Mouse (Mus musculus) midbrain, embryonic 10.5 days (tissue): Measurements from ENCODE around the gene Ntn1. TPM values are rescaled to one million over a fixed set of nuclear protein-coding genes. Genes with fewer than 3 reads are reported as not detected.

ENCODE experiments used
- DNase-seq: peaks from one replicate; pipeline ENCODE4 v3.0.0-alpha.2; 2017; ENCODE audit warnings: low spot score
- H3K27ac ChIP-seq: fragments of 300-500 bp; sonication (generic); replicated peaks from 2 replicates; pipeline ENCODE4 v1.5.1; 2016; ENCODE audit warnings: mild to moderate bottlenecking
- H3K27me3 ChIP-seq: fragments of 300-500 bp; sonication (generic); 2 replicates; pipeline ENCODE4 v1.6.1; 2016; ENCODE audit warnings: low read depth, mild to moderate bottlenecking; ENCODE audit not compliant: poor library complexity, severe bottlenecking
- H3K36me3 ChIP-seq: fragments of 300-500 bp; sonication (generic); 2 replicates; pipeline ENCODE4 v1.6.1; 2016; ENCODE audit warnings: mild to moderate bottlenecking, moderate library complexity
- H3K4me1 ChIP-seq: fragments of 300-500 bp; sonication (generic); 2 replicates; pipeline ENCODE4 v1.6.1; 2016
- H3K4me3 ChIP-seq: fragments of 300-500 bp; sonication (generic); 2 replicates; pipeline ENCODE4 v1.5.1; 2016; ENCODE audit warnings: mild to moderate bottlenecking, moderate library complexity
- H3K9me3 ChIP-seq: fragments of 300-500 bp; sonication (generic); replicated peaks from 2 replicates; pipeline ENCODE4 v1.6.1; 2016; ENCODE audit warnings: mild to moderate bottlenecking
- WGBS: fragments of 180-500 bp; shearing (Covaris S2); methylation state at CpG from one replicate; pipeline ENCODE4 v1.1.7; 2016; 5-methylcytosine and 5-hydroxymethylcytosine counted together
- polyA plus RNA-seq: library from polyadenylated mRNA; unstranded; fragments of >200 nt; fragmentation: Nextera tagmentation; extraction: Ambion mirVana; gene quantifications from 2 replicates; pipeline ENCODE4 v1.2.1, GENCODE M21; 2016

Ntn1 gene
- polyA plus RNA-seq, 1 experiment from 2014 or later = 25.6 TPM

DNA sequence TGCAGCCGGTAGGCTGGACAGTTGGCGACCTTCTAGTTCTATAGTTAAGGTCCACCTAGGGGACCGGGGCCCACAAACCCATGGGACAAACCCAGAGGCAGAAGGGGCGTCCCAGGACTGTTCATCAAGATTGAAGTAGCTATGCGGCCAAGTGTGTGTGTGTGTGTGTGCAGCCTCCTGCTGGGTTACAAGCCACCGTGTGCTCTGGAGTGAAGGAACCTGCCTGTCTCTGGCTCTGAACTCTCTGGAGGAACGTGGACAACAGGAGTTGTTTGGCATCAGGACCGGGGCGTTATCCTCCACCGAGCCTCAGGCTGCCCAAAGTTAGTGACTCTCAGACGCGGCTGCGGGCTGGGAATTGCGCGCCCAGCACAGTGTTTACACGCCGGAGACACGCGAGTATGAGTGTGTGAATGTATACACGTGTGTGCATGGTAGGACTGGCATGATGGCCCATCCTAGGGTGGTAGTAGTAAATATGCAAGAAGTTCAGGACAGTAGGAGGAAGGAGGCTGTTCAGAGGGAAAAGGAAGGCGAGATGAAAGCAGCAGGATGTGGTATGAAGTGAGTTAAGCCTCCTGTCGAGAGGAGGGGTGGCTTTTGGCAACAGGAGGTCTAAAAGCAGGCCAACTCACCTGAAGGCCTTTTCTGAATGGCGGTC is 31.9 kb upstream of the Ntn1 start:
- no peak for DNase-seq
- Histone ChIP-seq H3K9me3 (no peaks in the 10 kb centered on the region), H3K36me3 (no peaks in the 10 kb centered on the region), H3K27me3 (peaks cover 46% of the 10 kb centered on the region), H3K27ac (peak overlapping the region; percentile 79), H3K4me1 (peaks cover 27% of the 10 kb centered on the region), H3K4me3 (peak overlapping the region; percentile 65)
- 36% methylated on average over 23 of the region's 23 CpGs for WGBS

DNA sequence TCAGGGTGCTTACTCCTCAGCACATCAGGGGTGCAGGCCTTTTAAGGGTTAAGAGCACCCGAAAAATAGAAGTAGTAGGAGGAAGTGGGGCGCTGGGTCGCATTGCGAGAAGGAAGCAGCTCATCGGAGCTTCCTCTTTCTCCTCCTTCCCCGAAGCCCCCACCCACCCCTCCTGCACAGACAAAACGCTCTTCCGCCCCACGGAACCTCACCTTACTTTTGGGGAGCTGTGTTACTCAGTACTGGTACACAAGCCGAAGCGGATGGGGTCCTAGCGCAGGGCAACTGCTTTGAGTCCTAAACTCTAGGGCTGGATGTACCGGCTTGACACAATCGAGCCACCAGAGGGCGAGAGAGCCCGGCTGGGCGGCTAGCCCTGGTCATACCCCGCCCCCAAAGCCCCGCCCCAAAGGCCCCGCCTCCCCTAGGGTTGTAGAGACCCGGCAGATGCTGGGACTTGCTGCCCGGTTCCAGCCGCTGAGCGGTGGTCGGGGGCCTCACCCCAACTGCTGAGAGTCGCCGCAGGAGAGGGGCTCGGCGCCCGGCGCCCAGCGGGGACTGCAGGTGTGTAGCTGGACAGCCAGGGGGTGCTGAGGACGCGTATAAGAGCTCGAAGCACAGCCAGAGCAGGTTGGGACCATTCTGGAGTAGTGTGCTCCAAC is 31.2 kb upstream of the Ntn1 start, which contains the start of gene Pik3r5:
Gene Pik3r5, plus strand, starts transcription at position 423 of the 662 bp plus-strand sequence.
- peaks cover 34% of the 10 kb centered on the region for H3K4me1 ChIP-seq
- peaks cover 46% of the 10 kb centered on the region for H3K27me3 ChIP-seq
- H3K9me3 ChIP-seq = no peaks in the 10 kb centered on the region
- DNase-seq = peak; percentile 89
- no peaks in the 10 kb centered on the region for H3K36me3 ChIP-seq
- peak within 1 kb of the TSS; percentile 65 for H3K4me3 ChIP-seq
- peak within 1 kb of the TSS; percentile 79 for H3K27ac ChIP-seq
- WGBS = 10% methylated on average over 35 of the region's 35 CpGs

GRCm38 (mm10) chr11:68430662-68431061 is 30.0 kb upstream of the Ntn1 start:
- Histone ChIP-seq H3K36me3 (no peaks in the 10 kb centered on the region), H3K27me3 (peaks cover 46% of the 10 kb centered on the region), H3K4me1 (peaks cover 45% of the 10 kb centered on the region), H3K9me3 (no peaks in the 10 kb centered on the region), H3K4me3 (no peak overlapping the region), H3K27ac (no peak overlapping the region)
- WGBS = 67% methylated on average over 5 of the region's 5 CpGs
- DNase-seq = no peak

- WGBS = 75% methylated on average over 5 of the region's 5 CpGs
- H3K27me3 ChIP-seq = peaks cover 28% of the 10 kb centered on the region
- peaks cover 34% of the 10 kb centered on the region for H3K4me1 ChIP-seq
Measured at GRCm38 (mm10) chr11:68427083-68427570, 26.5 kb upstream of the Ntn1 start.

GRCm38 (mm10) chr11:68425492-68426315 is 25.1 kb upstream of the Ntn1 start:
- 36% methylated on average over 8 of the region's 8 CpGs for WGBS
- no peak overlapping the region for H3K4me3 ChIP-seq
- H3K9me3 ChIP-seq = no peaks in the 10 kb centered on the region
- no peaks in the 10 kb centered on the region for H3K36me3 ChIP-seq
- peaks cover 27% of the 10 kb centered on the region for H3K4me1 ChIP-seq
- peaks cover 16% of the 10 kb centered on the region for H3K27me3 ChIP-seq
- H3K27ac ChIP-seq = no peak overlapping the region
- no peak for DNase-seq

More at GRCm38 (mm10) chr11:68427083-68427570, 26.5 kb upstream of the Ntn1 start:
- no peak overlapping the region for H3K4me3 ChIP-seq
- H3K36me3 ChIP-seq = no peaks in the 10 kb centered on the region
- DNase-seq = no peak
- no peaks in the 10 kb centered on the region for H3K9me3 ChIP-seq
- peak overlapping the region; percentile 55 for H3K27ac ChIP-seq

DNA sequence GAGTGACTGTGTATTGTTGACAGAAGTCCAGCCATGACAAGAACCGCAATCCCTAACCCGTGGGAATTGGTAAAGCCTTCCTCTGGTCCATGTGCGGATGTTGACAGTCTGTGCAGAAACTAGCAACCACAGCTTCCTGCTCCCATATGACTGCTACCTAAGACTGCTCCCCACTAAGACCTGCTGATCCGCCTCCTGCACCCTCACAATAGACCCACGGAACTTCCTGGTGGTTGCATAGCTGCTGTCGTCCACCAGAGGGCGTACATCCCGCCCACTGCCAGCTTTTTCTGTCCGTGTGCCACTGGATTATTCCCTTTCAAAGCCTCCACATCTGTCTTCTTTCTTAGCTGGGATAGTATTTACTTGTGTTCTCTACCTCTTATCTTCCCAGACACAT is 17.2 kb upstream of the Ntn1 start:
- 53% methylated on average over 9 of the region's 9 CpGs for WGBS
- Histone ChIP-seq H3K36me3 (no peaks in the 10 kb centered on the region), H3K9me3 (0 out of 2 replicates have a peak, but pooled peaks cover 4% of the 10 kb centered on the region), H3K4me1 (peaks cover 9% of the 10 kb centered on the region), H3K4me3 (no peak overlapping the region), H3K27ac (no peak overlapping the region), H3K27me3 (peaks cover 6% of the 10 kb centered on the region; the same call in 1 of the 2 replicates)
- DNase-seq = peak; percentile 52

DNA sequence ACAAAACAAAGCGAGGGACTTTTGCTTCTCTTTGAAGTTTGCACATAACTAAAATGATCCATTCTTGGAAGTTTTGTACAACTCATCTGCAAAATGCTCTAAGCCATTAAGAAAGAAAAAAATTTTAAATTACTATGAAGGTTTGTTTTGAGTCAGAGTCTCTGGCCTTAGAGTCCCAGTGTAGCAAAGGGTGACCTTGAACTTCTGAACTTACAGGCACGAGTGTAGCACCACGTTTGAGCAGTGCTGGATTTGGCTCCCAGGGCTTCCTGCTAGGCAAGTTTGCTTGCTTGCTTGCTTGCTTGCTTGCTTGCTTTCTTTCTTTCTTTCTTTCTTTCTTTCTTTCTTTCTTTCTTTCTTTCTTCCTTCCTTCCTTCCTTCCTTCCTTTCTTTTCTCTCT is 16.4 kb upstream of the Ntn1 start:
- 64% methylated on average over 3 of the region's 3 CpGs for WGBS
- Histone ChIP-seq H3K27ac (no peak overlapping the region), H3K36me3 (no peaks in the 10 kb centered on the region), H3K4me3 (no peak overlapping the region), H3K4me1 (peaks cover 9% of the 10 kb centered on the region), H3K9me3 (0 out of 2 replicates have a peak, but pooled peaks cover 4% of the 10 kb centered on the region), H3K27me3 (peaks cover 6% of the 10 kb centered on the region; the same call in 1 of the 2 replicates)
- DNase-seq = no peak

DNA sequence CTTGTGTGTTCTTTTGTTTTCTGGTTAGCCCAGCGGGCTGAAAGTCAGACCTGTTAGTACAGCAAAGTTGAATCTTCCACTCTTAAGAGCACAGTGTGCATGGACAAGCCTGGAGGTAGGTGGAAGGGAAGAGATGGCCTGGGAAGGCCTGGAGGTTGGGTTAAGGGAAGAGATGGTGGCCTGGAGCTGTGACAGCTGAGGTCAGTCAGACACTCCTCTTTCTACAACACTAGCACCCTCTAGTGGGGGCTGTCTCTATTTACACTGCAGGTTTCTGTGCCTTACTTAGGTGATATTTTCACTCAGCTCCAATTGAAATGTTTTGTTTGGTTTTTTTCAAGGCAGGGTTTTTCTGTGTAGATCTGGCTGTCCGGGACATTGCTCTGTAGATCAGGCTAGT is 7.5 kb upstream of the Ntn1 start:
- no peak overlapping the region for H3K4me3 ChIP-seq
- 55% methylated on average over 2 of the region's 2 CpGs for WGBS
- H3K27me3 ChIP-seq = peaks cover 44% of the 10 kb centered on the region

DNA sequence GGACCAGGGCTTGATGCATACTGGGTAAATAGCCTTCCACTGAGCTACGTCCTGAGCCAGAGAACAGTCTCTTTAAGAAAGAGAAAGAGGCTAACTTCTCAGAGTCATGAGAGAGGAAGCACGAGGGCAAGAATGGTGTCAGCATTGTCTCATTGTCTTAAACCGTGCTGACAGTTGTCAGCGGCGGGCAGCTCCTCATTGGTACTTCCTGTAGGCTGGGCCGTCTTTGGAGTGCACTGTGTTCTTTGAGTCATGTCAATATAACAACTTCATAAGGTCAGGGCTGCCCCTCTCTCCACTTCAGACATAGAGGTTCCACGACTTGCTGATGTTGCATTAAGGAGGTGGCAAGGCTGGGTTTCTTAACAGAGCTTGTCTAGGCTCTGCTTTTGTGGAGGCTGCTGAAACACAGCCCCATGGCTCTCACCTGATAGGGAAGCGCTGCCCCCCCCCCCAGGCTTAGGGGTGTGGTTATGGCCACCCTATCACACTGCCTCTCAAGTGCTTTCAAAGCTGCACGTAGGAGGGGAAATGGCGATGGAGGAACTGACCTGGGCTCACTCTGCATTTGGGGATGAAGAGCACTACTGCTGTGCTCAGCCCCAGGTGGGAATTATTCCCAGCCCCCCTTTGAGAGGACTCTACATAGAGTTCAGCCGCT is 6.8 kb upstream of the Ntn1 start:
- Histone ChIP-seq H3K27ac (no peak overlapping the region; the same call in 1 of the 2 replicates), H3K4me3 (no peak overlapping the region), H3K36me3 (no peaks in the 10 kb centered on the region), H3K9me3 (no peaks in the 10 kb centered on the region), H3K27me3 (peaks cover 51% of the 10 kb centered on the region), H3K4me1 (peaks cover 13% of the 10 kb centered on the region; the same call in 1 of the 2 replicates)
- DNase-seq = no peak
- WGBS = 63% methylated on average over 11 of the region's 11 CpGs

More for the DNA sequence above, 7.5 kb upstream of the Ntn1 start:
- peak; percentile 70 for DNase-seq
- Histone ChIP-seq H3K4me1 (peaks cover 11% of the 10 kb centered on the region; the same call in 1 of the 2 replicates), H3K9me3 (no peaks in the 10 kb centered on the region), H3K36me3 (no peaks in the 10 kb centered on the region), H3K27ac (no peak overlapping the region)

DNA sequence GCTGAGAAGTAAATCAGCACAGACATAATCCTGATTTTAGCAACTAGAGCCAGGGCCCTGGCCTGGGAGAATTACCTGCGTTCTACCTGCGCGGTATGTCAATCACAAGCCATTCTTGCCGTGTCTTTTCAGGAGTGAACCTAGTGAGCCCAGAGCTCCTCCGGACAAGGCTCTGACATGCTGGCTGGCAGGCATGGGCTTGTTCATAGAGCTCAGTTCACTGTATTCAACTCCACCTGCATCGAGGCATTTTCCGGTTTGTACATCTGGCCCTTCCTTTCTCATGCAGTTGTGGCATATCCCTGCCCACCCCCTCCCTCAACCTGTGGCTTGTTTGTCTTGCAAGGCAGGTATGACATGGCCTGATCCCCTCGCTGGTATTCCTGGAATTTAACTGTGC is 5.0 kb upstream of the Ntn1 start:
- 89% methylated on average over 8 of the region's 8 CpGs for WGBS
- no peak overlapping the region for H3K27ac ChIP-seq
- H3K27me3 ChIP-seq = peaks cover 69% of the 10 kb centered on the region

DNA sequence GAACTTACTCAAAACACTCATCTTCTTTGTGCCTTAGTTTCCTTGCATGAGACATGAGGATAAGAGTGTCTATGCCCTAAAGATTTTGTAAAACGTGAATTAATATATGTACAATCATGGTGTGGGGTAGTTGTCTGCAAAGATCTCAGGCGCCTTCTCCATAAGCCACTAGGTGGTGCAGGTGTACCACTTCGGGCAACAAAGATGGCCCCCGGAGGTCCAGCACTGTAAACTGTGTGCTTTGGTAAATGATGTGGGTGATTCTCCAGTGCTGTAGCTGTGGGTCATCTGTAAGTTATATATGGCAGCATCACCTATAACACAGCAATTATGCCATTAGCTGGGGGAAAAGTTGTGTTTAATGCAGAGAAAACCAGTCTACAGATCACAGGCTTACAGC is 3.6 kb upstream of the Ntn1 start:
- no peak for DNase-seq
- Histone ChIP-seq H3K4me3 (no peak overlapping the region), H3K36me3 (no peaks in the 10 kb centered on the region), H3K27me3 (peaks cover 83% of the 10 kb centered on the region), H3K4me1 (peaks cover 40% of the 10 kb centered on the region), H3K9me3 (no peaks in the 10 kb centered on the region), H3K27ac (no peak overlapping the region)
- WGBS = 63% methylated on average over 4 of the region's 4 CpGs

More for the DNA sequence above, 5.0 kb upstream of the Ntn1 start:
- H3K36me3 ChIP-seq = no peaks in the 10 kb centered on the region
- H3K4me1 ChIP-seq = peaks cover 26% of the 10 kb centered on the region
- DNase-seq = no peak
- H3K4me3 ChIP-seq = no peak overlapping the region
- H3K9me3 ChIP-seq = no peaks in the 10 kb centered on the region

DNA sequence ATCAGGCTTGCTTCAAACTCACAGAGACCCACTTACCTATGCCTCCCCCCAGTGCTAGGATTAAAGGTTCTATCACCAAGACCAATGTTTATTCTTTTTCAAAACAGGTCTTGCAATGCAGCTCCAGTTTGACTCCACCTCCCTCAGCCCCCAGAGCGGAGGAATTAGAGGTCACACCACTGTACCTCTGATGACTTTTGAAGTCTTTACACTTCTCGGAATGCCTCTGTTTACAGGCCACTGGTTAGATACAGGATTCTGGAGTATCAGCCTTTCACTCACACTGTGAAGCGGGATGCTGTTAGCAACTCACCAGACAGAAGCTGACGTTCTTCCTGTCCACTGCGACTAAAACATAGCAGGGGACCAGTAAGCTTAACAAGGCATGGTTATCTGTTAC is 805 bp upstream of the Ntn1 start:
- Histone ChIP-seq H3K4me3 (peak overlapping the region; percentile 66), H3K36me3 (no peaks in the 10 kb centered on the region), H3K27me3 (peaks cover 95% of the 10 kb centered on the region), H3K9me3 (no peaks in the 10 kb centered on the region), H3K27ac (no peak overlapping the region), H3K4me1 (peaks cover 54% of the 10 kb centered on the region)
- no peak for DNase-seq
- 19% methylated on average over 5 of the region's 5 CpGs for WGBS
